Mouse (Mus musculus) stomach, embryonic 16.5 days (tissue): ENCODE data around the gene Tfrc. TPM values are rescaled to one million over a fixed set of nuclear protein-coding genes. Genes with fewer than 3 reads are reported as not detected.

Experiments
- ATAC-seq: fragments of 200-750 bp; cut with Nextera tagmentation; 2 replicates; pipeline ENCODE4 v1.8.0; 2017; ENCODE audit warnings: moderate number of reproducible peaks, moderate TSS enrichment; ENCODE audit not compliant: insufficient read depth, low FRiP score
- H3K27ac ChIP-seq: fragments of 300-500 bp; sonication (generic); 2 replicates; pipeline ENCODE4 v1.5.1; 2014; ENCODE audit warnings: low read length
- H3K27me3 ChIP-seq: fragments of 300-500 bp; sonication (generic); 2 replicates; pipeline ENCODE4 v1.6.1; 2014; ENCODE audit warnings: low read length, control low read depth, mixed read lengths; ENCODE audit not compliant: control insufficient read depth, insufficient read depth
- H3K36me3 ChIP-seq: fragments of 300-500 bp; sonication (generic); 2 replicates; pipeline ENCODE4 v1.6.1; 2014; ENCODE audit warnings: low read length; ENCODE audit not compliant: control insufficient read depth, insufficient read depth
- H3K4me1 ChIP-seq: fragments of 300-500 bp; sonication (generic); 2 replicates; pipeline ENCODE4 v1.6.1; 2014; ENCODE audit warnings: low read length, control low read depth, mixed read lengths; ENCODE audit not compliant: control insufficient read depth, insufficient read depth
- H3K4me2 ChIP-seq: fragments of 300-500 bp; sonication (generic); 2 replicates; pipeline ENCODE4 v1.6.1; 2014; ENCODE audit warnings: low read depth, low read length, mixed read lengths
- H3K4me3 ChIP-seq: fragments of 300-500 bp; sonication (generic); replicated peaks from 2 replicates; pipeline ENCODE4 v1.5.1; 2014; ENCODE audit warnings: mild to moderate bottlenecking, low read length
- H3K9ac ChIP-seq: fragments of 300-500 bp; sonication (generic); 2 replicates; pipeline ENCODE4 v1.6.1; 2014; ENCODE audit warnings: low read length
- H3K9me3 ChIP-seq: fragments of 300-500 bp; sonication (generic); replicated peaks from 2 replicates; pipeline ENCODE4 v1.6.1; 2016; ENCODE audit warnings: low read length, control low read depth; ENCODE audit not compliant: control insufficient read depth
- WGBS: fragments of 180-500 bp; shearing (Covaris S2); extraction: QIAGEN DNeasy Blood & Tissue Kit; methylation state at CpG from one replicate; pipeline ENCODE4 v1.1.7; 2014; 5-methylcytosine and 5-hydroxymethylcytosine counted together
- polyA plus RNA-seq: library from polyadenylated mRNA; unstranded; fragments of >200 nt; fragmentation: Nextera tagmentation; extraction: Ambion mirVana; gene quantifications from 2 replicates; pipeline ENCODE4 v1.2.1, GENCODE M21; 2015

The Tfrc gene
- polyA plus RNA-seq, 1 experiment from 2014 or later: 68.3 TPM

DNA sequence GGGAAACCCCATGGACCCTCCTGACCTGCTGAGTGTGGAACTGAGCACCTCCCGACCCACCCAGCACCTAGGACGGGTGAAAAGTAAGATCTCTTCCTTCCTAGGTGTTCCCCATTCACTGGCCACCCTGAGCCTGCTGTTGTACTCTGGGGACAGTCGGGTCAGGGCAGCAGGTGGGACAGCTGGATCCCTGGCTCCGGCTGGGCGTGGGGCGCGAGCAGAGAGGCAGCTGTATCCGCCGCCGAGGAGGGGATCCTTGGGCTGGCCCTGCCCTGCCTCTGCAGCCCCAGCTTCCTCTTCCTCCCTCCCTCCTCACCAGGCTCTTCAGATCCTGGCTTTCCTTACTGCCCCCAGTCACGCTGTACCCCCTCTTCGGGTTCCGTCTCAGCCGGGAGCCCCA, 69.2 kb downstream of the Tfrc start:
- H3K4me2 ChIP-seq: no peak overlapping the region
- H3K27me3 ChIP-seq: no peaks in the 10 kb centered on the region
- H3K4me1 ChIP-seq: peaks cover 20% of the 10 kb centered on the region
- H3K36me3 ChIP-seq: peaks cover 21% of the 10 kb centered on the region
- WGBS: 67% methylated on average over 14 of the region's 14 CpGs
- H3K9ac ChIP-seq: 0 out of 2 replicates have a peak overlapping the region, but pooled peaks have one; percentile 14
- H3K4me3 ChIP-seq: no peak overlapping the region
- H3K27ac ChIP-seq: peak overlapping the region; percentile 92
- ATAC-seq: no peak
- no peaks in the 10 kb centered on the region for H3K9me3 ChIP-seq

DNA sequence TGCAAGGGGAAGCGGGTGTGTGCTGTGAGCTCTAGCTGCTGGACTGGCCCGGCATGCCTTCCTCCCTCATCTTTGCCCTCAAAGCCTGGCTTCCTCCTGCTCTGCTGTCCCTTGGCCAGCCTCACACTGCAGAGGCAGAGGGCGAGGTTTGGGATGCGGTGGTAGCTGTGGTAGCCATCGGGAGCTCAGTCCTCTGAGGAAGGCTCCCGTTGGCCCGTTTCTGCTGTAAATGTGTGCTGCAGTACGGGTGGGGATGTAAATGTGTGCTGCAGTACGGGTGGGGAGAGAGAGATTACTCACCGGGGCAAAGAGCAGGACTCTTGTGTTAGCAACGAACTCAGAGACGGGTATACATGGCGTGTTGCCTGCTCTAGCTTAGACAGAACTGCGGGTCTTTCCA, 70.1 kb downstream of the Tfrc start:
- Histone ChIP-seq H3K27me3 (no peaks in the 10 kb centered on the region), H3K9me3 (no peaks in the 10 kb centered on the region), H3K4me2 (peak overlapping the region; percentile 31), H3K4me1 (peaks cover 16% of the 10 kb centered on the region), H3K9ac (peak overlapping the region; percentile 31; the same call in 1 of the 2 replicates), H3K4me3 (no peak overlapping the region; the same call in 1 of the 2 replicates), H3K27ac (peak overlapping the region; percentile 92), H3K36me3 (peaks cover 21% of the 10 kb centered on the region)
- WGBS: 68% methylated on average over 14 of the region's 14 CpGs
- ATAC-seq: peak; percentile 30; the same call in 1 of the 2 replicates

DNA sequence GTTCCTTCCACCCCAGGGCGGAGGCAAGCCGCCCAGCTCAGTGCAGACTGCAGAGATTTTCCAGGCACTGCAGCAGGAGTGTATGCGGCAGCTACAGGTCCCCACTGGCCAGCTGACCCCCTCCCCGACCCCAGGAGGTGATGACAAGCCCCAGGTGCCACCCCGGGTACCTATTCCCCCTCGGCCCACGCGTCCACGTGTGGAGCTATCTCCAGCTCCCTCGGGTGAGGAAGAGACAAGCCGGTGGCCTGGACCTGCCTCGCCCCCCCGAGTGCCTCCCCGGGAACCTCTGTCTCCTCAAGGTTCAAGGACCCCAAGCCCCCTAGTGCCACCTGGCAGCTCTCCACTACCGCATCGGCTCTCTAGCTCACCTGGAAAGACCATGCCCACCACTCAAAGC, 71.3 kb downstream of the Tfrc start:
- WGBS: 88% methylated on average over 16 of the region's 16 CpGs
- Histone ChIP-seq H3K9me3 (no peaks in the 10 kb centered on the region), H3K36me3 (peaks cover 21% of the 10 kb centered on the region), H3K27me3 (no peaks in the 10 kb centered on the region), H3K4me3 (no peak overlapping the region), H3K4me2 (no peak overlapping the region), H3K4me1 (peaks cover 16% of the 10 kb centered on the region), H3K27ac (no peak overlapping the region), H3K9ac (no peak overlapping the region)
- no peak for ATAC-seq

- Histone ChIP-seq H3K4me2 (no peak overlapping the region), H3K4me1 (peaks cover 11% of the 10 kb centered on the region), H3K27me3 (no peaks in the 10 kb centered on the region), H3K9me3 (no peaks in the 10 kb centered on the region), H3K36me3 (peaks cover 17% of the 10 kb centered on the region), H3K27ac (no peak overlapping the region), H3K4me3 (no peak overlapping the region), H3K9ac (no peak overlapping the region)
- 87% methylated on average over 6 of the region's 6 CpGs for WGBS
- ATAC-seq: no peak
These were observed 72.1 kb downstream of the Tfrc start for GRCm38 (mm10) chr16:32680806-32681205.

DNA sequence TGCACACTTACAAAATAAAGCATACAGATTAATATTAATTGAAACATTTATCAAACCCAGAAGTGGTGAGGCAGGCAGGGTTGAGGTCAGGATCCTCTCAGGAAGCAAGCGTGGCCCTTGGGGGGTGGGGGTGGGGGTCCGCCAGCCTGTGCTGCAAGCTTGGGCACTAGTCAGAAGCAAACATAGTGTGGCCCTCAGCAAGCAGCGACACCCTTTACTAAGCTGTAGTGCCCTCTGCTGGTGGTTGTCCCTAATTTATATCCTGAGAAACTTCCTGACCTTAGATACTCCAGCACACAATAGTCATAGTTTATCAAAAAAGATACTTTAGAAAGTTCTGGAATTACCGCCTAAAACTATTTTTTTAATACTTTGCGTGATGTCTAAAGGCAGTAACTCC, 73.5 kb downstream of the Tfrc start:
- H3K27ac ChIP-seq: no peak overlapping the region
- no peak overlapping the region for H3K4me3 ChIP-seq
- no peaks in the 10 kb centered on the region for H3K9me3 ChIP-seq
- 27% methylated on average over 5 of the region's 5 CpGs for WGBS
- H3K36me3 ChIP-seq: peaks cover 8% of the 10 kb centered on the region
- H3K4me1 ChIP-seq: peaks cover 4% of the 10 kb centered on the region; the same call in 1 of the 2 replicates
- no peaks in the 10 kb centered on the region for H3K27me3 ChIP-seq
- no peak overlapping the region for H3K4me2 ChIP-seq
- no peak overlapping the region for H3K9ac ChIP-seq
- ATAC-seq: no peak

Other genes with a start within 250 kb of the Tfrc start
- gene Tm4sf19, start 208.4 kb upstream of the Tfrc start, polyA plus RNA-seq: not detected in 2 replicates
- gene Tctex1d2, start 189.2 kb upstream of the Tfrc start, polyA plus RNA-seq: 24.4 and 24.5 TPM in 2 replicates
- 42.0 and 54.3 TPM in 2 replicates for gene Pcyt1a, start 178.0 kb upstream of the Tfrc start, polyA plus RNA-seq
- gene Slc51a, start 121.0 kb upstream of the Tfrc start, polyA plus RNA-seq: 9.5 and 12.0 TPM in 2 replicates
- 0.29 and 0.37 TPM in 2 replicates for gene Zdhhc19, start 112.7 kb upstream of the Tfrc start, polyA plus RNA-seq
- 10.6 TPM in 2 replicates for gene Tnk2, start 35.0 kb downstream of the Tfrc start, polyA plus RNA-seq
- 5.6 and 6.4 TPM in 2 replicates for gene Muc4, start 127.0 kb downstream of the Tfrc start, polyA plus RNA-seq
- gene Muc20, start 188.5 kb downstream of the Tfrc start, polyA plus RNA-seq: 0.22 and 0.31 TPM in 2 replicates
- 0.27 TPM in 1 of 2 replicates, not detected in the other for gene Smbd1, start 201.6 kb downstream of the Tfrc start, polyA plus RNA-seq